Comparison of ENCODE assay signal across 8 mouse cellular contexts in genomic region chr8:123202288-123202687, GRCm38 (mm10). TPM values are rescaled to one million over a fixed set of nuclear protein-coding genes. Genes with fewer than 3 reads are reported as not detected.
DNase-seq lines count a peak whose midpoint lies in the region; ATAC-seq and TF ChIP-seq lines count a peak whose summit lies in the region.

No protein-coding gene starts in this region.

- 0 out of 2 replicates have a peak, but pooled peaks cover 4% of the 10 kb centered on the region for H3K27me3 ChIP-seq in heart, postnatal 0 days (ENCODE audit: control insufficient read depth, insufficient read depth, low read length)

- no peak for ATAC-seq in heart, postnatal 0 days (ENCODE audit: insufficient read depth, low read depth)
- ATAC-seq in megakaryocyte, adult 5-6 weeks (ENCODE audit: poor library complexity, severe bottlenecking): peak; percentile 70

- H3K9me3 ChIP-seq in ES-E14 (ENCODE audit: control insufficient read depth, insufficient read depth, low read depth, low read length): no peaks in the 10 kb centered on the region
- no peaks in the 10 kb centered on the region for H3K9me3 ChIP-seq in heart, postnatal 0 days (replicated peaks; ENCODE audit: control insufficient read depth, low read length)

- no peak overlapping the region for H3K9ac ChIP-seq in ES-E14 (ENCODE audit: insufficient read depth, low read depth, low read length, poor library complexity, severe bottlenecking)
- no peak overlapping the region for H3K9ac ChIP-seq in heart, postnatal 0 days (replicated peaks; ENCODE audit: low read depth, low read length)

- no peak overlapping the region for H3K4me3 ChIP-seq in ES-E14 (ENCODE audit: insufficient read depth in 1 of 2, low read depth in 1 of 2, low read length in 2 of 2, poor library complexity in 1 of 2, severe bottlenecking in 1 of 2)
- no peak overlapping the region for H3K4me3 ChIP-seq in heart, postnatal 0 days (ENCODE audit: low read depth, low read length)

- in situ Hi-C loops in ES-E14 (cut with MboI; ENCODE audit: low sequenced_read_pairs in 2 of 2, unreplicated experiment in 2 of 2): no loop called here

- H3K4me2 ChIP-seq in heart, postnatal 0 days (ENCODE audit: low read depth, low read length): no peak overlapping the region

- peaks cover 0 to 2% of the 10 kb centered on the region in 2 experiments; a peak in 1 of 4 replicates for H3K4me1 ChIP-seq in ES-E14 (ENCODE audit: control insufficient read depth in 2 of 2, insufficient read depth in 2 of 2, low read length in 2 of 2, poor library complexity in 1 of 2)
- H3K4me1 ChIP-seq in heart, postnatal 0 days (ENCODE audit: control insufficient read depth, insufficient read depth): no peaks in the 10 kb centered on the region

- TF ChIP-seq EP300 in heart, postnatal 0 days (IDR thresholded peaks at IDR 0.05; ENCODE audit: low read depth): no peak

- TF ChIP-seq CTCF in heart, postnatal 0 days (IDR thresholded peaks at IDR 0.05; ENCODE audit: low read depth): peak; percentile 91

- peaks cover 17% of the 10 kb centered on the region for H3K36me3 ChIP-seq in ES-E14 (ENCODE audit: control insufficient read depth, insufficient read depth, low read length, poor library complexity, severe bottlenecking)
- H3K36me3 ChIP-seq in heart, postnatal 0 days (replicated peaks; ENCODE audit: control insufficient read depth, insufficient read depth, low read length): peaks cover 16% of the 10 kb centered on the region

- WGBS in heart, postnatal 0 days: 25% methylated on average over 5 of the region's 5 CpGs

- no peak overlapping the region for H3K27ac ChIP-seq in ES-E14 (ENCODE audit: insufficient read depth, low read depth, low read length, poor library complexity, severe bottlenecking)
- H3K27ac ChIP-seq in heart, postnatal 0 days (ENCODE audit: low read depth): no peak overlapping the region

- peak; percentile 71 for DNase-seq in ES-E14 (ENCODE audit: low read depth, low spot score)
- peak; percentile 83 for DNase-seq in adrenal gland, postnatal 14 days
- DNase-seq in embryo, embryonic 10.5 days (ENCODE audit: low spot score): peak; percentile 94
- peak; percentile 45 for DNase-seq in heart, postnatal 0 days (ENCODE audit: low spot score)
- peak; percentile 71 to 86 for DNase-seq in layer of hippocampus, adult 18-20 months (ENCODE audit: low spot score in 2 of 2)
- peak; percentile 74 to 85 for DNase-seq in right cerebral cortex, postnatal 10 days (ENCODE audit: low spot score in 2 of 2)
- DNase-seq in yolk sac, embryonic 10.5 days (ENCODE audit: low spot score): peak; percentile 55

TF ChIP-seq in ES-E14, 5 proteins besides CTCF, POLR2A, EP300 and RAD21:
- no peak for TF ChIP-seq CHD2 (IDR thresholded peaks at IDR 0.05; ENCODE audit: low read depth, low read length)
- no peak for TF ChIP-seq ZNF384 (IDR thresholded peaks at IDR 0.05; ENCODE audit: low read depth, low read length)
- TF ChIP-seq MAFK (IDR thresholded peaks at IDR 0.05; ENCODE audit: insufficient read depth, low read depth, low read length): no peak
- TF ChIP-seq ZC3H11A (IDR thresholded peaks at IDR 0.05; ENCODE audit: borderline replicate concordance, low read depth, low read length): peak; percentile 55; the same call in 1 of the 2 replicates
- no peak for TF ChIP-seq HCFC1 (IDR thresholded peaks at IDR 0.05; ENCODE audit: borderline replicate concordance, insufficient read depth, low read length)
TF ChIP-seq in ES-E14: peak in this region for 1.

RNA-seq across cellular contexts. Expression of gene Chmp1a, which starts 10.3 kb away (rescaled TPM):
- 68.8 and 86.0 TPM in 2 replicates for total RNA-seq in ES-E14 (2012; rRNA removed)
- total RNA-seq in adrenal gland, postnatal 14 days (2021): 75.4 and 100 TPM in 2 replicates
- 121 and 131 TPM in 2 replicates for total RNA-seq in heart, postnatal 0 days (2014; rRNA removed; ENCODE audit: low replicate concordance)
- polyA plus RNA-seq in heart, postnatal 0 days (2015; fragmentation: Nextera tagmentation; extraction: Ambion mirVana): 91.0 and 94.3 TPM in 2 replicates
- 100 to 1,000 TPM in 1 of 2 experiments, 10 to 100 TPM in 1; 98.8 to 117 TPM for total RNA-seq in layer of hippocampus, adult 18-20 months (2021)
- 21.9 and 24.2 TPM in 2 replicates for total RNA-seq in megakaryocyte, adult 5-6 weeks (2015)
- 36.1 and 42.8 TPM in 2 replicates for total RNA-seq in megakaryocyte, adult 5-6 weeks (2017)

RNA-seq across cellular contexts. Expression of gene Spata33, which starts 10.3 kb away (rescaled TPM):
- total RNA-seq in ES-E14 (2012; rRNA removed): 1.2 and 1.4 TPM in 2 replicates
- total RNA-seq in adrenal gland, postnatal 14 days (2021): 2.6 and 4.9 TPM in 2 replicates
- 5.7 and 11.4 TPM in 2 replicates for total RNA-seq in heart, postnatal 0 days (2014; rRNA removed; ENCODE audit: low replicate concordance)
- polyA plus RNA-seq in heart, postnatal 0 days (2015; fragmentation: Nextera tagmentation; extraction: Ambion mirVana): 17.1 and 21.3 TPM in 2 replicates
- total RNA-seq in layer of hippocampus, adult 18-20 months (2021): 10 to 100 TPM in 1 of 2 experiments, 1 to 10 TPM in 1; 6.0 to 10.4 TPM
- 0.09 and 0.11 TPM in 2 replicates for total RNA-seq in megakaryocyte, adult 5-6 weeks (2015)
- not detected in 2 replicates for total RNA-seq in megakaryocyte, adult 5-6 weeks (2017)

RNA-seq across cellular contexts. Expression of gene Dpep1, which starts 16.2 kb away (rescaled TPM):
- total RNA-seq in ES-E14 (2012; rRNA removed): not detected in 2 replicates
- 33.6 and 54.6 TPM in 2 replicates for total RNA-seq in adrenal gland, postnatal 14 days (2021)
- 32.3 and 58.6 TPM in 2 replicates for total RNA-seq in heart, postnatal 0 days (2014; rRNA removed; ENCODE audit: low replicate concordance)
- polyA plus RNA-seq in heart, postnatal 0 days (2015; fragmentation: Nextera tagmentation; extraction: Ambion mirVana): 16.3 and 17.6 TPM in 2 replicates
- total RNA-seq in layer of hippocampus, adult 18-20 months (2021): under 1 TPM; 0.22 to 0.89 TPM
- 0.36 and 1.8 TPM in 2 replicates for total RNA-seq in megakaryocyte, adult 5-6 weeks (2015)
- total RNA-seq in megakaryocyte, adult 5-6 weeks (2017): 0.24 and 0.33 TPM in 2 replicates

RNA-seq across cellular contexts. Expression of gene Cdk10, which starts 22.4 kb away (rescaled TPM):
- 42.7 and 58.9 TPM in 2 replicates for total RNA-seq in ES-E14 (2012; rRNA removed)
- 53.1 and 57.7 TPM in 2 replicates for total RNA-seq in adrenal gland, postnatal 14 days (2021)
- 26.5 and 31.9 TPM in 2 replicates for total RNA-seq in heart, postnatal 0 days (2014; rRNA removed; ENCODE audit: low replicate concordance)
- polyA plus RNA-seq in heart, postnatal 0 days (2015; fragmentation: Nextera tagmentation; extraction: Ambion mirVana): 14.7 and 14.8 TPM in 2 replicates
- 10 to 100 TPM; 85.8 to 95.4 TPM for total RNA-seq in layer of hippocampus, adult 18-20 months (2021)
- total RNA-seq in megakaryocyte, adult 5-6 weeks (2015): 11.1 and 13.8 TPM in 2 replicates
- total RNA-seq in megakaryocyte, adult 5-6 weeks (2017): 16.3 and 20.2 TPM in 2 replicates

RNA-seq across cellular contexts. Expression of gene Spata2l, which starts 33.7 kb away (rescaled TPM):
- 1.2 and 1.7 TPM in 2 replicates for total RNA-seq in ES-E14 (2012; rRNA removed)
- total RNA-seq in adrenal gland, postnatal 14 days (2021): 12.2 and 18.7 TPM in 2 replicates
- 3.5 and 4.2 TPM in 2 replicates for total RNA-seq in heart, postnatal 0 days (2014; rRNA removed; ENCODE audit: low replicate concordance)
- 4.5 and 4.6 TPM in 2 replicates for polyA plus RNA-seq in heart, postnatal 0 days (2015; fragmentation: Nextera tagmentation; extraction: Ambion mirVana)
- 10 to 100 TPM; 75.1 to 75.8 TPM for total RNA-seq in layer of hippocampus, adult 18-20 months (2021)
- 5.4 and 5.5 TPM in 2 replicates for total RNA-seq in megakaryocyte, adult 5-6 weeks (2015)
- total RNA-seq in megakaryocyte, adult 5-6 weeks (2017): 2.2 and 4.7 TPM in 2 replicates

Comparison
In these comparisons a context has a peak if more than half of its experiments do, and no peak if none do; other contexts are left out.
1. RNA of gene Dpep1, which starts 16.2 kb away (total RNA-seq): 32.3 to 58.6 TPM in heart, postnatal 0 days and 33.6 to 54.6 TPM in adrenal gland, postnatal 14 days; 0.22 to 0.89 TPM in layer of hippocampus, adult 18-20 months, 0.24 to 1.8 TPM in megakaryocyte, adult 5-6 weeks and not detected in ES-E14; every median in the first group is over 10 times any median in the second.
2. Peak in every context shown above with its lines, with median percentiles within 50 percentile points of each other: DNase-seq.